16 mouse cellular contexts compared by ENCODE assay signal in genomic region chr11:103719436-103719835, GRCm38 (mm10). TPM values are rescaled to one million over a fixed set of nuclear protein-coding genes. Genes with fewer than 3 reads are reported as not detected.
"Had no signal": no experiment of that assay in that cellular context is flagged by ENCODE, and none has a peak within 500 bp of the region (broad histone marks: within the 10 kb centered on the region; RNA-seq: fewer than 3 reads in every experiment).

No protein-coding gene starts in this region.

- DNase-seq: kidney, adult 11 months; kidney, adult 8-10 months; kidney, postnatal 10 days; kidney, postnatal 4 days; liver, embryonic 13.5 days; lung, adult 2 months; lung, postnatal 14 days; lung, postnatal 4 days; thymus, adult 18-20 months; thymus, postnatal 36 days had no signal

RNA-seq across cellular contexts. Expression of gene Wnt9b, which starts 30.2 kb away (rescaled TPM):
- total RNA-seq: megakaryocyte progenitor cell, adult 5-6 weeks; megakaryocyte-erythroid progenitor cell, adult 5-6 weeks had no signal
- polyA plus RNA-seq: lung, embryonic 16.5 days had no signal

RNA-seq across cellular contexts. Expression of gene Wnt3, which starts 54.5 kb away (rescaled TPM):
- total RNA-seq: liver, adult 2 months; megakaryocyte progenitor cell, adult 5-6 weeks; megakaryocyte-erythroid progenitor cell, adult 5-6 weeks had no signal
- polyA plus RNA-seq: liver, adult 2 months; liver, embryonic 16.5 days; urinary bladder, adult 2 months had no signal
